Mouse (Mus musculus) cerebellum, adult 11-12 months (tissue): ENCODE data around the gene Fam25c.
"Not testable (repeated sequence)": the region's sequence is repeated elsewhere in the genome, so short reads cannot be mapped to it uniquely, and the experiment has no call there.

Experiments used
- DNase-seq: peaks from one replicate; pipeline ENCODE4 v3.0.0; 2022

Fam25c gene

DNA sequence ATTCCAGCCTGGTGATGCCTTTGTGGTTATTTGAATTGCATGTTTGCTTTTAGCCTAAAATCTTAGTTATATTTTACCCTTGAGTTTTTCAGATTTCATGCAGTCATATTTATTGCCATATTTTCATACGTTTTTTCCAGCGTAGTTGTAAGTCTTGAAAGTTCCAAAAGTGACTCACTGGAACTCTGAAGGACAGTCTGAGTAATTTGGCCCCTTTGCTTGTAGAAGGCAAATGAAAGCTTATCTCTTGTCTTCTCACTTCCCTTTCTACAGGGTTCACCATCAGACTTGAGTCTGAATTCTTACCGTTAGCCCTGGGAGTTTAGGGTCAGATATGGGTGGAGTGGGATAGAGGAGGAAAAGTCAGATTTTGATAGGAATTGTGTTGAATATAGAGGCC lies 28.6 kb downstream of the Fam25c start:
- no peak for DNase-seq

GRCm38 (mm10) chr14:34323576-34324085 lies 31.6 kb downstream of the Fam25c start:
- DNase-seq, result no peak

DNA sequence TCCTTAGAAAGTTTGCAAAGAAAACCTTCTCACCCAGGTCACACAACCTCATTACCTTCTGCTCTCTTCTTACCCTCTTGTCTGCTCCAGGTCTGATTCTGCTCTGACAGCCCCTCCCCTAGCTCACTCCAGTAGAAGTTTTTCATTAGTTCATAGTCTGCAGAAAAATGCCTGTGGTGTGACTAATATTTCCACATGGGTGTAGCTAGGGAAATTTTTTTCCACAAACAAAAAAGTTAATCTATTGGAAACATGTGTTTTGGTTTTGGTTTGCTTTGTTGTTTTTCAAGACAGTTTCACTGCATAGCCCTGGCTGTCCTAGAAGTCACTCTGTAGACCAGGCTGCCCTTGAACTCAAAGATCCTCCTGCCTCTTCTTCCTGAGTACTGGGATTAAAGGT lies 37.1 kb downstream of the Fam25c start:
- no peak for DNase-seq

- DNase-seq, result no peak
These were observed 37.8 kb downstream of the Fam25c start for GRCm38 (mm10) chr14:34317431-34317830.

- DNase-seq, result no peak
These were observed 38.9 kb downstream of the Fam25c start for GRCm38 (mm10) chr14:34316346-34316745.

GRCm38 (mm10) chr14:34314796-34315195 lies 40.4 kb downstream of the Fam25c start:
- DNase-seq, result no peak

- DNase-seq, result not testable (repeated sequence)
These were observed 40.9 kb downstream of the Fam25c start for GRCm38 (mm10) chr14:34314383-34314782.

GRCm38 (mm10) chr14:34313612-34314011 lies 41.6 kb downstream of the Fam25c start:
- DNase-seq, result no peak

DNA sequence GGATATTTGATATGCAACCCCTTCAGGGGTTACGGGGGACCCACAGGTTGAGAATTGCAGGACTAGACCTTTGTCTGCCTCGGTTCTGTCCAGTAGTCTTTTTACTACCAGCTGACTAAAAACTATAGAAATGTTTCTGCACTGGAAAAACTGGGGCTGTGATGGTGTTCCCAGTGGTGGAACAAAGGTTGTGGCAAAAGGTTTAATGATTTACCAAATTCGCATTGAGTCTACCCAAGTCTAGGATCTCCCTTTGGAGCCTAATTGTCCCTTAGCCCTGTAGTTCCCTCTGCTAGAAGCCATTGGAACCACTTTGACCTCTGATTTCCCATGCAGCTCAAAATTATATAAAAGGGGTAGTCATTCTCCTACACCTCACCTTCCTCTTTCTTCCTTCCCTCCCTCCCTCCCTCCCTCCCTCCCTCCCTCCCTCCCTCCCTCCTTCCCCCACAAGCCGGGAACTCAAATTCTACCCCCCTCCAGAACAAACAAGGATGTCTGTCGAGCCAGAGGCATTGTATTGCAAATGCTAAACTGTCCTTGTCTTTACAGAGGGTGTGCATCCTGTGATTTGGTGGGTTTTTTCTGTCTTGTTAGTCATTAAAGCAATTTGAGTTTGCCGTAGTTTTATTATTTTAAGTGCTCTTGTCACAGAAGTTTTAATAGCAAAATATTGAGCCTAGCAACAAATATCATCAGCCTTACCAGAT lies 42.7 kb downstream of the Fam25c start:
- DNase-seq, result no peak

DNA sequence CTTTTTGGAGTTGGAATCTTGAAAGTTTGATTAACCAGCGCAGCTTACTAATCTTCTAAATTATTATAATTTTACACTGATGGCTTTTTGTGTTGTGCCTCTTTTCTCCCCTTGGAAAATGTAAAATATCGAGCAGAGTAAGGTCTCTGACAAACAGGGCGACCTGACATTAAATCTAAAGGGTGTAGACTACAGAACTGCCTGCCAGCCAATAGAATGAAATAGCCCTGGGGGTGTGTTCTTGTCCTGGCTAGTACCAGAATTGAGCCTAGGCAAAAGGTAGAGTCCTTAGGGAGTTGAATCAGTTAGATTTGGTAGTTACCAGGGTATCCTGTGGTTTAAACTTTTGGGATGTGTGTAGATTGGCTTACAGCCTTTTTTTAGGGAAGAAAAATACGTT lies 43.5 kb downstream of the Fam25c start:
- DNase-seq, result no peak

DNA sequence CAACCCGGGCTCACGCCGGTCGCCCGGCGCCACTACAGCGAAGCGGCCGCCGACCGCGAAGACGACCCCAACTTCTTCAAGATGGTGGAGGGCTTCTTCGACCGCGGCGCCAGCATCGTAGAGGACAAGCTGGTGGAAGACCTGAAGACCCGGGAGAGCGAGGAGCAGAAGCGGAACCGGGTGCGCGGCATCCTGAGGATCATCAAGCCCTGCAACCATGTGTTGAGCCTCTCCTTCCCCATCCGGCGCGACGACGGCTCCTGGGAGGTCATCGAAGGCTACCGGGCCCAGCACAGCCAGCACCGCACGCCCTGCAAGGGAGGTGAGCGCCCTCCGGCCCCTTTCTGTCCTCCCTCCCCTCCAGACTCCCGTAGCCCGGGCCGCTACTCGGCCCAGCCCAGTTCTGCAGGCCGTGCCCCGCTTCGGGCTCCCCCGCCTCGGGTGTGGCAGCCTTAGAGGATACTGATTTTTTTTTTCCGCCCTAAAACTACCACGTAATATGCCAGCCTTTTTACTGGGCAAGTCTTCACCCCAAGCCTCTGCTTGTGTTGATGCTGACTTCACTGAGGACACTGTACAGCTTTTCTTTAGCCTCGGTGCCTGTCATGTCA lies 44.1 kb downstream of the Fam25c start:
- peak; percentile 69 for DNase-seq

DNA sequence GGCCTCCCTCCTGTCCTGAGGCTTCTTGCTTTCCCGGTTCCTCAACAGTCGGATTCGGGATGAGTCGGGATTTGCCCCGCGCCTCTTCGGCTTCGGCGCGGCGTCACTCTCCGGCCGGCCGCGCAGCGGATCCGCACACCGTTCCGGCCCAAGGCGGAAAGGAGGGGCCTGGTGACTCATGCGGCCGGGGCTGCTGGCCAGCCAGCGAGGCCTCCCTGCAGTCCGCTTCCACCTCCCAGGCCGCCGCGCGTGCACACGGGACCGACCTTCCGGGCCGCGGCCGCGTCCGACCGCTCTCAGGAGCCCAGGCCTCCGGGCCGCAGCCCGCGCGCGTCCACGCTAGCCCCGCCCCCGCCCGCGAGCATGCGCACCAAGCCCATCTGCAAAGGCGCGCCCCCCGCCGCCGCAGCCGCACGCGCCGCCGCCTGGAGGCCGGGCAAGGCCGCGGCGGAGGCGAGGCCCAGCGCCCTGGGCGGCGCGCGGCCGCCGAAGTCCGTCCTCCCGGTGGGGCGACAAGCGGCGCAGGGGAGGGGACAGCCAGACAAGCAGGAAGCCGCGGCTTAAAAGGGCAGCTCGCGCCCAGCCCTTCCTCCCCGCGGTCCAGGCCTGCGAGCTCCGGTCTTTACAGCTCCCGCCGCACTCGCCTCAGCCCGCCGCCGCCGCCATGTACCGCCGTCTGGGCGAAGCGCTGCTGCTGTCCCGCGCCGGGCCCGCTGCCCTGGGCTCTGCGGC lies 44.8 kb downstream of the Fam25c start, which contains the start of the genes Shld2 and Glud1:
Gene Shld2 (minus strand): TSS at position 260 of the 732 bp plus-strand sequence.
Gene Glud1 (plus strand): TSS at position 494 of the 732 bp plus-strand sequence.
- DNase-seq, result peak; percentile 96

GRCm38 (mm10) chr14:34309907-34310233 lies 45.4 kb downstream of the Fam25c start:
- no peak for DNase-seq

- peak; percentile 29 for DNase-seq
These were observed 46.0 kb downstream of the Fam25c start for GRCm38 (mm10) chr14:34309266-34309665.

DNA sequence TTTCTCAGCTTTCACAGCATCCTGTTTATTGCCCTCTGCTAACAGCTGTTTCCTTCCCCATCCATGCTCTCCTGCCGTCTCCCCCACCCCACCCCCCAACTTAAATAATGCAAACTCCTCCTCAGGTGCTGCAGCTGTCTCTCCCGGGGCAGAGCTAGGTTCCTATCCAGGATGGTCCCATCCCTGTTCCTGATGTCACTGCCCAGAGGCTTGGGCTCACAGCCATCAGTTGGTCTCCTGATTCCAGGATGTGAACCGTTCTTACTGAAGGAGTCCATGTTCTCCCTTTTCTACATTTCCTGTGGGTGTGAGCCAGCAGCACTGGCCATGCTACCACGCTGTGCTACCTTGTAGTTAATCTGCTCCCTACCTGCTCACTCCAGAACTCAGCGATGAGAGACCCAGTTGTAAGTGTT lies 52.0 kb downstream of the Fam25c start:
- no peak for DNase-seq

GRCm38 (mm10) chr14:34302681-34303242 lies 52.5 kb downstream of the Fam25c start:
- DNase-seq, result no peak
